Mouse (Mus musculus) thymus, adult 18-20 months (tissue): ENCODE data around the gene Dhx32.

Experiments used
- DNase-seq, 2 experiments: peaks; one replicate each; pipeline ENCODE4 v3.0.0; 2022; ENCODE audit warnings: mixed read lengths in 2 of 2

Gene Dhx32

GRCm38 (mm10) chr7:133782717-133783435, at the start of gene Dhx32:
Dhx32 (minus strand) TSS chr7:133782726.
- peak in 1 of 2 experiments; percentile 6 for DNase-seq

GRCm38 (mm10) chr7:133829579-133829978, 47.1 kb upstream of the Dhx32 start:
- DNase-seq = no peak

- no peak for DNase-seq
Observed at GRCm38 (mm10) chr7:133828514-133828913, 46.0 kb upstream of the Dhx32 start.

GRCm38 (mm10) chr7:133824579-133824978, 42.1 kb upstream of the Dhx32 start:
- no peak for DNase-seq

GRCm38 (mm10) chr7:133823751-133824150, 41.2 kb upstream of the Dhx32 start:
- no peak for DNase-seq

GRCm38 (mm10) chr7:133813331-133813730, 30.8 kb upstream of the Dhx32 start:
- no peak for DNase-seq

- DNase-seq = no peak
Observed at GRCm38 (mm10) chr7:133812927-133813326, 30.4 kb upstream of the Dhx32 start.

GRCm38 (mm10) chr7:133805614-133806175, 23.2 kb upstream of the Dhx32 start:
- no peak for DNase-seq

GRCm38 (mm10) chr7:133801823-133802222, 19.3 kb upstream of the Dhx32 start:
- no peak for DNase-seq

GRCm38 (mm10) chr7:133799928-133800327, 17.4 kb upstream of the Dhx32 start:
- DNase-seq = no peak

- DNase-seq = no peak
Observed at GRCm38 (mm10) chr7:133794720-133795119, 12.2 kb upstream of the Dhx32 start.

- no peak for DNase-seq
Observed at GRCm38 (mm10) chr7:133793248-133794131, 11.0 kb upstream of the Dhx32 start.

GRCm38 (mm10) chr7:133792771-133793170, 10.2 kb upstream of the Dhx32 start:
- DNase-seq = no peak

GRCm38 (mm10) chr7:133790608-133791229, 8.2 kb upstream of the Dhx32 start:
- DNase-seq = no peak

- no peak for DNase-seq
Observed at GRCm38 (mm10) chr7:133790171-133790570, 7.6 kb upstream of the Dhx32 start.

- no peak for DNase-seq
Observed at GRCm38 (mm10) chr7:133788147-133788546, 5.6 kb upstream of the Dhx32 start.

- no peak for DNase-seq
Observed at GRCm38 (mm10) chr7:133787571-133787970, 5.0 kb upstream of the Dhx32 start.

GRCm38 (mm10) chr7:133781991-133782390, 535 bp downstream of the Dhx32 start:
- DNase-seq = no peak

GRCm38 (mm10) chr7:133781583-133781982, 943 bp downstream of the Dhx32 start:
- DNase-seq = no peak

GRCm38 (mm10) chr7:133776626-133776996, 5.9 kb downstream of the Dhx32 start, which contains the start of gene Fank1:
Fank1 (plus strand) TSS chr7:133776861.
- peak; percentile 71 to 75 for DNase-seq

- no peak for DNase-seq
Observed at GRCm38 (mm10) chr7:133775796-133776625, 6.5 kb downstream of the Dhx32 start.

- DNase-seq = no peak
Observed at GRCm38 (mm10) chr7:133775179-133775578, 7.3 kb downstream of the Dhx32 start.
